Mouse (Mus musculus): ENCODE measurements around the gene Kpna1.

Gene Kpna1

DNA sequence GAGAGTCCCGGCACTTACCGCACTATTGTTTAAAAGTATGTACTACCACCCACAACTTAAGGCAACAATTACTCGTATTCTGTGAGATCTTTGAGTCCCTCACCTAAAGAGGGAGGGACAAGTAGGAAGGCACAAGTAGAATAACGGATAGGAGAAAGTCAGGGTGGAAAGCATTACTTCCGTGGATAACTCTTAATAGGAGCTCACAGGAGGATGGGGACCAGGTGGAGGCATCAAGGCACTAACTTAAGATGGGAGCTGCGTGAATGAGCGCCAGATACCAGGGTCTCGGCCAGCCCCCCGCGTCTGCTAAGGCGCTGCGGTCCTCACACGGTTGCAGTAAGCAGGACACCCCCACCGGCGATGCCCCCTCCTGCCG lies 92.5 kb downstream of the Kpna1 start:
- DNase-seq (ENCODE audit: low spot score) = no peak

DNA sequence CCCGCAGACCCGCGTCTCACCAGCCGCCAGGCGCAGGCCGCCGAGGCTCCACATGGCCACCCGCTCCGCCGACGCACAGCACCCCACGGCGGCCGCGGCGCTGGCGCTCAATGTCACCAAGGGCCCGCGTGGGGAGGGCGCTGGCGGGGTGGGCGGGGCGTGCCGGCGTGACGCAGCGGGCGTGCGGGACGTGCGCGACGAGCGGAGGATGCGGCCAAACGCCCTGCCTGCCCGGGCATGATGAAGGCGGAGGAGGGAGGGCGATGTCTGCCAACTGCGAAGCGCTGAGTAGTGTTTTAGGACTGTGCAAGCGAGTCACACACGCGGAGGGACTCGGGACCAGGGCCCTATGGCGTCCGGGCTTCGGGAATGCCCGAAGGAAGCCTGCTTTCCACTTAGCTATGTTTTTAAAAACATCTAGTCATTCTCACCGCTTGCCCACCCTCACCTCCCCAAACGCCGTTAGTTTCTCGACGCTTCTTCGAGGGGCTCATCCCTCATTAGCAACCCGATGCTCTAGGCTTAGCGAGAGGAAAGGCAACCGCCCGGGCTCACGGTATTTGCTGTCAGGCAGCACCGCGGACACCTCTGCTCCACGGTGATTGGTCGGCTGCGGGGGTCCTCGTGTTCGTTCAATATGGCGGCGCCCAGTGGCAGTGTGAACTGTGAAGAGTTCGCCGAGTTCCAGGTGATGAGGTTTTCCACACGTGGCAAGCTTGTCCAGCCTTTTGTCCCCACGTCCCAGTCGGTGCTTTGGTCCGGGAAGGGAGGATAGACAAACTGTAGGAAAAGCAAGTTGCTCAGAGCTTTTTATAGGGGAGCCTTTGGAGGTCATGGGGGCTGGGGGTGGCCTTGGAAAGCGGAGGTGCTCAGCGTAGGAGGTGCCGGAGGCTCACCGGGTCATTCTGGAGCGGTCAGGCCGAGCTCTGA lies 93.2 kb downstream of the Kpna1 start, which contains the start of the genes Fam162a and Ccdc58:
TSS of gene Fam162a (minus strand) at position 145 of the 930 bp plus-strand sequence.
TSS of gene Ccdc58 (plus strand) at position 236 of the 930 bp plus-strand sequence.
- peak; percentile 94 for DNase-seq (ENCODE audit: low spot score)

DNA sequence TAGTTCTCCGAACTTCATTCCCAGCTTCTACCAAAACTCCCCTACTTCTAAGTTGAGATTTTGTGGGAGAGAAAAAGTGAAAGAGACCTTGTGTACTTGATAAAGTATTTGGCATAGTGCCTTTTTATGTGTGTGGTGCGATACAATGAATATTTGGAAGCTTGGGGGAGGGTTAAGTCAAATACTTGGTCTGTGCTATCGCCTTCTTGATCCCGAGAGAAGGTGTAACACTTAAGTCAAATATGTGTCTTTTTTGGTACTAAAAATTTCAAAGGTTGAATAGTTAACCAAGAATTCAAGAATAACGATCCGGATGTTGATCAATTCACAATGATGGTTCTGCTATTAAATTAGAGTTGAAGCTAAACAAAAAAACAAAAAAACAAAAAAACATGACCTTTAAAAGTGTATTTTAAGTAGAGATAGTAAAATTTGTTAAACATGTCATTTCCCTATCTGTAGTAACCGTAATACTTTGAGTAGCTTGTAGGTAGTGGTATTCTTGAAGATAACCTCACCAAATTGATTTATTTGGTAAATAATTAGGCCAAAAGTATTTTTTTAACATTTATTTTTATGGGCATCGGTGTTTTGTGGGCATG lies 94.0 kb downstream of the Kpna1 start:
- no peak for DNase-seq (ENCODE audit: low spot score)

DNA sequence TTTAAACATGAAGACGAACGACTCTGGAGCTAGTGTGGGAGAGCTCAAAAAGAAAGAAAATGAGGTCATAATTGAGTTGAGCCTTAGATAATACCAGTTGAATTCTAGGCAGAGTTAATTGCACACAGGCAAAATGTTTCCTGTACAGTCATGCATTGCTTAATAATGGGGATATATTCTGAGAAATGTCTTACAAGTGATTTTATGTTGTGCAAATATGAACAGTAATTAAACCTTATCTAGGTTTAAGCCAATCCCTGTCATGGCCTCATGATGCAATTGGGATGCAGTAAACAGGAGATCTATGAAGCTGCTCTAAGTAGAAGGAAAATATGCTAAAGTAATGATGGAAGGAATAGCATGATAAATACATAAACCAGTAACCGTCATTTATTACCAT lies 96.2 kb downstream of the Kpna1 start:
- no peak for DNase-seq (ENCODE audit: low spot score)

DNA sequence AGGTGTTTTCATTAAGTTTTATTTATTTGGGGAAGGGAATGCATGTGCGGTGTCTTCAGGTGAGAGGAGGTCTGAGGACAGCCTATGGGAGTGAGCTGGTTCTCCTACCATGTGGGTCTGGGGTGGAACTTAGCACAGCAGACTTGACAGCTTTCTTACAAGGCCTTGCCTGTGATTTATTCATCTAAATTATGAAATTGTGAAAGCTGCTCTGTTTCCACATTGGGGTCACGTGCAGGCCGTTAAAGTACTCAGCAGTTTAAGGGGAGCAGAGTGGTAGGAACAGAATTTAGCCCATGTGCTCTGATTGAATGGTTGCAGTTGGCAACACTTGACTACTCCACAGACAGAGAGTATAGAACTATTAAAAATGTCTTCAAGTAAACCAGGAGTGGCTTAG lies 101.4 kb downstream of the Kpna1 start:
- no peak for DNase-seq (ENCODE audit: low spot score)
